Mouse (Mus musculus) cerebellum, postnatal 14 days (tissue): ENCODE data around the gene Pard6b.
"Not testable (repeated sequence)": the region's sequence is repeated elsewhere in the genome, so short reads cannot be mapped to it uniquely, and the experiment has no call there.

Experiments
- DNase-seq, 2 experiments: peaks; one replicate each; pipeline ENCODE4 v3.0.0; 2021; ENCODE audit warnings: mixed read lengths in 2 of 2

Gene Pard6b

DNA sequence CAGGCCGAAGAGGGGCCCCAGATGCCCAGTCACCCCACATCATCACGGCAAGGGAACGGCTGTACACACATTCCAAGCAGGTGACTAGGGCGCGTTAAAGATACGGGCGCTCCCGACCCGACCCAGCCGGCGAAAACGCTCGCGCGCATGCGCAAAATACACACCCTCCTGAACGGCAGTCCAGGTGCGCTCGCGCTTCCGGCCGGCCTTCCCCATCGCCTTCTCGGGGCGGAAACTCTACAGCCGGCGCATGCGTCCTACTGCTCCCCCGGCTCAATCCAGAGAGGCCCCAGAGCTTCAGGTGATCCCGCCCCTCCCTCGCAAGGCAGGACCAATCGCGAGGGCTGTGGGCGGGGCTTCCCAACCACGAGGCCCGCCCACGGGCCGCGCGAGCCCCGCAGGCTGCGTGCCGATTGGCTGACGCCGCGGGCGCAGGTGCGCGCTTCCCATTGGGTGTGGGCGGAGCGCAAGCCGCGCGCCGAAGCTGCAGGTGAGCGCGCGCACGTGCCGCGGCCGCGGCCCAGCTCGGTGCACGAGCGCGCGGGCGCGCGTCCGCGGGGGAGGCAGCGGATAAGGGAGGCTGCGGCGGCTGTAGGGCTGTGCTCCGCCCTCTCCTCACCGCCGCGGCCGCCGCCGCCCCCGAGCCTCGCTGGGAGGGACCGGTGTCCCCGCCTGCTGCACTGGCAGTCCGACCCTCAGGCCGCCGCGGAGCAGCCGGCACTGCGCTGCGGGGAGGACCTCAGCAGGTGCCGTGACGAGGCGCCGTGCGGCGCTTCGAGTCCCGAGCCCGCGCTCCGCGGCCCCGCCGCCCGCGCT, at the start of gene Pard6b:
Gene Pard6b, plus strand, starts transcription at position 574 of the 816 bp plus-strand sequence.
- DNase-seq: peak; percentile 98

DNA sequence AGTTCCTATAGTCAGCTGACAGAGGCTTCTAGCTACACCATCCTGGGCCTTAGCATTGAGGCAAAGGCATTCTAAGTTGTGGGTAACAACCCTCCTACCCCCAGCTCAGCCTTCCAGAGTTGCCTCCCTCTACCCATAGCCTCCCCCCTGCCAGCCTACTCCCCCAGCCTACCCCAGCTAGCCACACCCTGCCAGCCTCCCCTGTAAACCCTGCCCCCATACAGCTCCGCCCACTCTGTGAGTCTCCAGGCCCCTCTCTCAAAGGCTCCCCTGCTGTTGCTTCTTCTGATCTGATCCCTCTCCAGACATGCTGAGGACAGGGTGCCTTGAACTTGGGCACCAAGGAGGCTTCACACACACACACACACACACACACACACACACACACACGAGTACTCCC, 49.0 kb upstream of the Pard6b start:
- DNase-seq: no peak

DNA sequence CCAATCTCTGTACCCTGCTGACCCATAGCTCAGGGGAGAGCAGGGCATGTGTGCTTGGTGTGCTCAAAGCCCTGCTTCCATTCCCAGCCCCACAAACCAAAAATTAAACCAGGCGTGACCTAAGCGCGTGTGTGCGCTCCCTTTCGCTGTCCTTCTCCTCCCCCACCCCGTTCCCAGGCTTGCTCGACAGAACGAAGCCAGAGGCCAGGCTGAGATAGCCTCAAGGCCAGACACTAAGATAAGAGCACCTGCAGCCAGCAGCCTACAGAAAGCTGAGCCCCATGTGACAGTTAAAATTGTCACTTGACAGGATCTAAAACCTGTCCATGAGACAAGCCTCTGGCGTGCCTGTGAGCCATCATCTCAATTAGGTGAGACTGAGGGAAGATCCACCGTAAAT, 46.9 kb upstream of the Pard6b start:
- no peak for DNase-seq

DNA sequence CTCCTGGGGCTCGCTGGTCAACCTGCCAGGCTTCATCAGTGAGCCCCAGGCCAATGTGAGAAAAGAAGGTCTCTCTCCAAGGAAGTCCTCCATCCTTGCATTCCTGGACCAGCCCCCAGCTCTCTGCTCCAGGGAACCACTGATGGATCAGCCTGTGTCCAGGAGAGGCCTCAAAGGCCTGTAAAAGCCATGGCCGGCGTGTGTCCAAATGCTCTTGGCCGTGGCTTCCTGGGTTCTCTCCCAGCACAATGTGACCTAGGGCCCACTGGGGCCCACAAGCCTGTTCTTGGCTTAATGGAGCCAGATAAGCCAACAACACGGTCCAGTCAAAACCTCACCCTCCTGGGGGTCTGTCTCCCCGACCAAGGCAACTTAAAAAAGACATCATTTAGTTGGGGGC, 44.9 kb upstream of the Pard6b start:
- no peak for DNase-seq

DNA sequence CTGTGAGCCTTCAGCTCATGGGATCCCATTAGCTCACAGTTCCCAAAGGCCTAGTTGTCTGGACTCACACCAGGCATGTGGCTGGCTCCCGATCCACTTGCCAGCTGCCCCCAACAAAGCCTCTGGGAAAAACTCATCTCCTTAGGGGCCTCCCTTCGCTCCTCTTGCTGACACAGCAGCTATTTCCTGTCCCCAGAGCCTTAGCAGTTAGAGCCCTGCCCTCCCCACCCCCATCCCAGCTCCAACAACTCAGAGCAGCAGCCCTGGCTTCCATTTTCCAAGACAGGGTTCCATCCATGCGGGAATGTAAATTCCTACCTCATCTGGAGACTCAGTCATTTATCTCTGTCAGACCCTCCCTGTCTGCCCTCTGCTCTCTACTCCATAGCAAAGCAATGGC, 43.7 kb upstream of the Pard6b start:
- DNase-seq: no peak

DNA sequence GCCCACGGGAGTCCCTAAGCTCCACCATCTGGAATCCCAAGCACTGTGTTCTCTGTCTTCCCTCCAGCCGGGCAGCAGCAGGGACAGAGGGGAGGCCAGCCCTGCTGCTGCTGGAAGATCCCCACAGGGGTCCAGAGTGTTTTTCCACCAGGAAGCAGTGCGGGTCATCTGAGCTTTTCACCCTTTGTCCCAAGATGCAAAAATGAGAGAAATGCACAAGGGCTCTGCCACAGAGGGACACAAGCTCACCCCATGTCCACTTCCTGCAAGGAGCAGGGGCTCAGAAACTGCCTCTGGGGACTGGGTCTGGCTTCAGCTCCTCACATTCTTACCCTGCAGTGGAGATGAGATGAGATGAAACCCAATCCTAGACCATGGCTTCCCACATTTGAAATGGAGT, 40.1 kb upstream of the Pard6b start:
- no peak for DNase-seq

DNA sequence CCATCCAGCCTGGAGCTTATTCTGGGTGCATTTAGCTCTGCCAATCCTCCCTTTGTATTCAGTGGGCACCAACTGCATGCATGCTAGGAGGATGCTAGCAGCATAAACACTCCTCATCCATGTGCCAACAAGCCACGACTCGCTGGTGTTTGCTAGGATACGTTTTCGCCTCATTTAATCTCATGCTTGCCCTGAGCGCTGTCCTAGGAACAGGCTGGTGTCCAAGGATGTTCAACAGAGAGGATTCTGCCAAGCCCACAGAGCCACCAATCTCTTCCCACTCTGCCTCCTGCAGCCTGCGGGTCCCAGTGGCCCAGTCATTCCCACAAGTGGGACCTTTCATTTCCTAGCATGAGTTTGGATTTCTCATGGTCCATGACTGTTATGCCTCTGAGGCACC, 38.8 kb upstream of the Pard6b start:
- DNase-seq: peak; percentile 63 to 66

DNA sequence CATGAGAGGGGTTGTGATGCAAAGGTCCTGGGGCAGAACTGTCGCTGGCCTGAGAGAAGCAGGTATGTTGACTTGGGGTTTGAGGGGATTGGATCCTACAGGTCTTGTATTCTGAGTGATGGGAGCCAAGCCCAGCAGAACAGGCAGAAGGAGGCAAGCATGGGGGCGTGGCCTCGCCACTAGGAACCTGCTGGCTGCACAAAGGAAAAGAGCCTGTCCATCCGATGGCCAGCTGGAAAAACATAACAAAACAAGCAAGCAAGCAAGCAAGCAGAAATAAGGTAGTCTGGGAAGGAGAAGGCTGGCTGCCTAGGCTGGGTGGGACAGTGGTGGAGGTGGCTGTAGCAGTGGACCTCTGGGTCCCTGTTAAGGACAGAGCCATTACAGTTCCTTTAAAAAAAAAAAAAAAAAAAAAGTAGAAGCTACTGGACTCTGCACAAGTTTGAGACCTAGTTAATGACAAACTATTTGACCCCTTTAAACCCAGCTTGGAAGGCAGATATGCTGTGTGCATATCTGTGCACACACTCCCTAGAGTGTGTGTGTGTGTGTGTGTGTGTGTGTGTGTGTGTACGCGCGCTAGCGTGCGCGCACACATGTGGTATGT, 36.0 kb upstream of the Pard6b start:
- DNase-seq: no peak

DNA sequence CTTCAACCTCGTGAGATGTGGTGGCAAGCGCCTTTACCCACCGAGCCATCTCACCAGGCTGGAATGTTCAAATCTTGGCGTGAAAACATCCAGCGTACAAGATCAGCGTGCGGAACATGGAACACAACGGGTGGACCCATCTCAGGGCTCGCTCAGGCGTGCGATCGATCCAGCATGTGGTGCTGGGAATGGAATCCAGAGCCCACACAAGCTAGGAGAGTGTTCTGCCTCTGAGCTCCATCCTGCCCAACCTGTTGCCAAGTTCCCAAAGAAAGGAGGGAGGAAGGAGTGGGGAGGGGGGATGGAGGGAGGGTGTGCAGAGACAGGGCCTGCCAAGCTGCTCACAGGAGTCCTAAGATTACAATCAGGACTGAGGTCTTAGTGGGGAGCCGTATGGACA, 35.4 kb upstream of the Pard6b start:
- DNase-seq: no peak

DNA sequence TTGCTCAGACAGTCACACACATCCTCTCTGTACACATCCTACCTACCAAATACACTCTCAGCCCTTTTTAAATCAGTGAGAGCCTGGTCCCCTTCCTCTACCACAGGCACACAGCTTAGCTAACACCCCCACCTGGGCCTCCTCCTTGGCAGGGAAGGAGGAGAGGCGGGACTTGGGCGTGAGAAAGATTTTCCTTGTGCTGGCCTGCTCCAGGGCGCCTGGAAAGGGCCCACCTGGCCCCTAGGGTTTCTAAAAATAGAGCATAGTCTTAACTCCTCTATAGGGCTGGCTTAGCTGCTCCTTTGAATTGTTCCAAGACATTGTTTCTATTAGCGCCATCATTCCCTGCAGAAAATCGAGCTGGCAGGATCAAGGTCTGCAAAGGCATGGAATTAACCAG, 35.0 kb upstream of the Pard6b start:
- peak; percentile 67 to 69 for DNase-seq

DNA sequence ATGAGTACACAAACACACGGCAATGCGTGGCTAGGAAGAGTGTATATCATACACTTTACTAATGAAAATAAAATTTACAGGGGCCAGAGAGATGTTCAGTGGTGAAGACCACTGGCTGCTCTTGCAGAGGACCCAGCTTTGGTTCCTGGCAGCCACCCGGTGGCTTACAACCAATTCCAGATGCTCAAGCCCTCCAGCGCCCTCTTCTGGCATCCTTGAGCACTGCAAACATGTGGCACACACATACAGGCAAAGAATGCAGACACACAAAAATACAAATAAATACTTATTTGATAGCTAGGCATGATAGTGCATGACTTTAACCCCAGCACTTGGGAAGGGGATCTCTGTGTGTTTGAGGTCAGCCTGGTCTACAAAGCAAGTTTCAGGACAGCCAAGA, 34.3 kb upstream of the Pard6b start:
- peak in 1 of 2 experiments; percentile 57 for DNase-seq

DNA sequence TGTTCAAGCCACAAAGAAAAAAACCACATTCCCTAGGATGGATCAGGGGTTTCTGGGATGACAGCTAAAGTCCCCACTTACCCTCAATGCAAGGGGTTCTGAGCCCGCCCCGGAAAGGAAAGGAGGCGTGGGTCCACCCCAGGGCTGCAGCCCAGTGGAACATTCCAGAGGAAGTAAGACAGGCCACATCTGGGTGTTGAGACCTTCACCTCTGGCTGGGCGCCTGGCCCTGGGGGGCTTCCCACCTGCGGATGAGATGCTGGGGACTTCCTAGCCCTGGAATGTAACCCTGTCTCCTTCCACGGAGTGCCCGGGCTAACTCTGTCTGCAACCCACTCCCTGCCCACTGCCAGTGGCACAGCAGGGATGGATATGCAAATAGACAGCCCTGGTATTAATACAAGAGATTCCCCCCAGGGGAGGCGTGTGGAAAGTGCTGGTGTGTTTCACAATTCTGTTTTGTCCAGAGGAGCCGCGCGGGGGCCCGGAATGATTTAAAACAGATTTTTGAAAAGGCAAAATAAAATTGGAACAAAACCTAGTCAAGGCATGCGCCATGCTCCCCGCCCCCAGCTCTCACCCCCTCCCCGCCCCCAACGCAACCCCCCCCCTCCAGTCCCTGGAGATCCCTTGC, 31.7 kb upstream of the Pard6b start:
- no peak for DNase-seq

DNA sequence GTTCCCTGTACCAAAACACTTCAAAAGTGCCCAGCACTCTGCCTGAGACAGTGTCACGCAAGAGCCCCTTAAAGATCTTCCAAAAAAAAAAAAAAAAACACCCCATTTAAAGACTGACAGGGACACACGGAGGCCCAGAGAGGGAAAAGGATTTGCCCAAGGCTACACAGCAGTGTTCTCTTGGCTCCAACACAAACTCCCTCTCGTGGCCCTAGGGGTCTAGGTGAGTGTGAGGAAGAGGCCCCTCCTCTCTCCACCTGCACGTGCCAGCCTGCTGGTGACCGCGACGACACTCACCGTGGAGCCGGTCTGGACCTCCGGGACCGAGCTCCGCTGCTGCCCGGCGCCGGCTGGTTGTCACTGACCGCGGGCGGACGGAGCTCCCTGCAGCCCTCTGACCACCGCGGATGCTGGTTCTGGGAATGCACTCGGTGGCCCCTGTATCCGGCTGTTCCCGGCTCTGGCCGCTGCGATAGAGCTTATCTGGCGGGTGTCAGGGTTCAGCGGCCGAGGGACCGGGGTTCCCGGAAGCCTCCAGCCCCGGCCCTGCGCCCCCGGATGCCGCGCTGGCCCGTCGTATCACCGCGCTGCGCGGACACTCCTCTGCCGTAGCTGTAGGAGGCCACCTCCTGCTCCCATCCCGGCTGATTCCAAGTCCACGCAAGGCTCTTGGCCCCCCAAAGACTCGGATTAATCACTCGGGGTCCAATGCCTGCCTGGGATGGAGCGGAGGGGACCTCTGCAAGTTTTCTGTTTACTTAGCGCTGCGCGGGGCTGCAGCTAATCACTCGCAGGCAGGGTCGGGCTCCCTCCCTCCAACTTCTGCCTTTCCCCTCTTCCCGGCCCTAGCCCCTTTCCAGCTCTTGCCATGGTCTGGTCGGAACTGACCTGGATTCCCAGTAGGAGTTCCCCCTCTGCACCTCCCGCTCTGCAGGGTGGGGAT, 30.5 kb upstream of the Pard6b start:
- peak; percentile 34 to 37 for DNase-seq

DNA sequence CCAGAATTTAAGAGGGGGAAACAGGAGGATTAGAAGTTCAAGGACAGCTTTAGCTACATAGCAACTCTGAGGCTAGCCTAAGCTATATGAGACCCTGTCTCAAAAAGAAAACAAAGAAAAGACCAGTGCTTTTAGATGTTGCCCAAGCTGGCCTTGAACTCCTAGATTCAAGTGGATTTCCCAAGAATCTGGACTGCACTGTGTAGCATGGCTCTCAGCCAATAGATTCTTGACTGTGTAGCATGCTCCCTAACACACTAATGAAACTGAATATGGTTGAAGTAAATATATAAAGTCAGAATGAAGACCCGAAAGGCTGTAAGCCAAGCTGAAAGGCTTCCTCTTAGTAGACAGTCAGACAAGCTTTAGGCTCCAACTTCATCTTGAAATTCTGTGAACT, 28.6 kb upstream of the Pard6b start:
- no peak for DNase-seq

DNA sequence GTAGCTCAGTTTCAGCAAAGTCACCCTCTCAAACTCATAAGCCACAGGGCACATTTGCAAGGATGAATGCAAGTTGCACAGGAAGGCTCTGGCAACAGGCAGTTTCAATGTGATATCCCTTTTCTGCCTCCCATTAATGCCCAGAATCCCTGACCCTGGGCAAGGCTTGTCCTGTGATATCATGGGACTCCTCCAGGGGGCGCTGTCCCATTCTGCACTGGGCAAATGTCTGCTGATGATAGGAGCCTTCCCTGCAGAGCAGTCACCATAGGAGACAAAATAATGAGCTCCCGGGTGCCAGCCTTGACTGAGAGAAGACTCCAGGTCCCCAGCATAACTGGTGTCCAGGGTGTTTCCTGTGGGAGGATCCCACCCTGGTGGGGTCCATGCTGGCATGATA, 28.1 kb upstream of the Pard6b start:
- DNase-seq: peak in 1 of 2 experiments; percentile 68

DNA sequence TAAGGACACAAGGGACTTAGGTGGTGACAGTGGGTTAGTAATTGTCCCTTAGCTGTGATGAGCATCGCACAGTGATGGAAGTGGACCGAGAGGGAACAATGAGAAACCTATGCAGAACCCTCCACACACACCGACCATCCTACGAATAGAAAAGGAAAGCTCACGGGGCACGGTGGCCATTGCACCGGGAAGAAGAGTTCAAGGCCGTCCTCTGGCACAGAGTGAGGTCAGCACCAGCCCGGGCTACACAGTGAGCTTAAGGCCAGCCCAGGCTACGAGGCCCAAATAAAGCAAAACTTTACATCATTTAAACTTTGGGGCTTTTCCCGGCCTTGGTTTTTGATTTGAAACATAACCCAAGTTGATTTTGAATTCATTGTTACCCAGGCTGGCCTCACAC, 26.7 kb upstream of the Pard6b start:
- DNase-seq: no peak

DNA sequence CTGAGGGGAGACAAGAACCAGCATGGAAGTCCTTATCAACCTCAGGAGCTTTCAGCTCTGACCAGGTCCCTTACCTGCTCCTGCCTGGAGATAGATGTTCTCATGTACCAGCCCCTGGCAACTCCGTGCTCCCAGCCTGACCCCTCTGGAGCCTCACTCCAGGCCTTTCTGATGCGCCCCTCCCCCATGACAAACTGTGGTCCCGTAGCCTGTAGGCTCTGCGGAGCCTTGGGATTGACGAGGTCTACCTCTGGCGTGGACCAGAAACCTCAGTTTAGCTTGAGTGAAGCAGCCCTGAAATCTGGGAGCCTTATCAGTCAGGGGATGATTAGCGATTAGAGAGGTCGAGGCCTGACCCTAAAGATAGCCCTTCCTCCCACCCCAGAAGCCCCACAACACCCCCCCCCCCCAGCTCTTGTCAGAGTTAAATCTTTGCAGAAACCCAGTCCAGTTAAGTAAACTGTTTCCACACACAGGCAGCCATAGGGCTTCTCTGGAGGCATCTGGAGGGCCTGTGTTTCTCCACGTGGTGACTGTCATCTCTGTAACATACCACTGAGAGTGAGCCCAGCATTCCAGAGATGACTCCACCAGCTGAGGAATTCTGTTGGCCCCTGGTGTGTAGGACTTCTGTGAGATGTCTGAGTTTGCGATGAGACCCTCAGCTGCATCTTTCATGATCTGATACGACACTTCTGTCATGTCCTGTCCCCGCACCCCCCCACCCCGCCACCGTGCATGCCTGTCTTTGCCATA, 24.7 kb upstream of the Pard6b start:
- no peak for DNase-seq

DNA sequence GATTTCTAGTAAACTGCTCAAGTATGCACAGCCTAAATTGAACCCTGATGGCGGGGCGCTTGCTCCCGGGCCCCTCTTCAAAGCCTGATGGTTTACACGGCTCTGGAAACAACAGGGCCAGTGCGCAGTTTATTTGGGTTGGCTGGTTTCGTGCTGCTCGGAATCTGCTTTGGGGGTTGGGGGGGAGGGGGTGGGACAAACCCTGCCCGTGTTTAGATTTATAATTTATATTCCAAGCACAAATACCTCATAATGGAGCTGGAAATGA, 24.2 kb upstream of the Pard6b start:
- DNase-seq: no peak

DNA sequence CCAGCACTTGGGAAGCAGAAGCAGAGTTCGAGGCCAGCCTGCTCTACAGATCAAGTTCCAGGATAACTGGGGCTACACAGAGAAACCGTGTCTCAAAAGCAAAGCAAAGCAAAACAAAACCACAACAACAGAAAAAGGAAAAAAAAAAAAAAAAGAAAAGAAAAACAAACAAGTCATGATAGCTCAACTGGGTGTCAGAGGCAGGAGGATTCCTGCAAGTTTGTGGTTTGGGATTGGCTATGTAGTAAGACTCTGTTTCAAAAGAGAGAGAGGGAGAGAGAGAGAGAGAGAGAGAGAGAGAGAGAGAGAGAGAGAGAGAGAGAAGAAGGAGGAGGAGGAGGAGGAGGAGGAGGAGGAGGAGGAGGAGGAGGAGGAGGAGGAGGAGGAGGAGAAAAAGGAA, 22.9 kb upstream of the Pard6b start:
- not testable (repeated sequence) for DNase-seq

DNA sequence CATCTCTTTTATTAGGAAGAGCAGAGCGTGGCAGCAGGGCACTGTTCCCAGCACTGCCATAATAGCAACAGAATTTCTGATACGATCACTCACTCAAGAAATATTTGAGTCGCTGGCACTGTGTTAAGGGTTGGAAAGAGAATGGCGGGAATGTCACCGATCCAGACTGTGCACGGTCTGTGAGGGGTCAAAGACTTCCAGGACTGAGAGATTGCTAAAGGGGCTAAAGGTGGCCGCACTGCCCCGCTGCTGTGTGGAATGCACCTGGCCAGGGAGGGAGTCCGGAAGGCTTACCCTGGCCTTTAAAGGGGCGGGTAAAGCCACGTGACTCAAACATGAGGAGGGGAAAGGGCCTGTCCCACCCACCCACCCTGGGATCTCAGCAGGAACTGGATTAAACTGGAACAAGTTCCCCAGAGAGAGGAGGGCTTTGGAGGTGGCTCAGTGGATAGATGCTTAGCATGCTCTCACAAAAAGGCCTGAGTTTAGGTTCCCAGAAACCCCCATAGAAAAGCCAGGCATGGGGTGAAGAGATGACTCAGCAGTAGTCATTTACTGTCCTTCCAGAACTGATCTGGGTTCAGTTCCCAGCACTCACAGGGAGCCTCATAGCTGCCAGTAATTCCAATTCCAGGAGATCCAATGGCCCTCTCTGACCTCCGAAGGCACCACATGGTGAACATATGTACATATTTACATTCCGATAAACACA, 22.2 kb upstream of the Pard6b start:
- no peak for DNase-seq

DNA sequence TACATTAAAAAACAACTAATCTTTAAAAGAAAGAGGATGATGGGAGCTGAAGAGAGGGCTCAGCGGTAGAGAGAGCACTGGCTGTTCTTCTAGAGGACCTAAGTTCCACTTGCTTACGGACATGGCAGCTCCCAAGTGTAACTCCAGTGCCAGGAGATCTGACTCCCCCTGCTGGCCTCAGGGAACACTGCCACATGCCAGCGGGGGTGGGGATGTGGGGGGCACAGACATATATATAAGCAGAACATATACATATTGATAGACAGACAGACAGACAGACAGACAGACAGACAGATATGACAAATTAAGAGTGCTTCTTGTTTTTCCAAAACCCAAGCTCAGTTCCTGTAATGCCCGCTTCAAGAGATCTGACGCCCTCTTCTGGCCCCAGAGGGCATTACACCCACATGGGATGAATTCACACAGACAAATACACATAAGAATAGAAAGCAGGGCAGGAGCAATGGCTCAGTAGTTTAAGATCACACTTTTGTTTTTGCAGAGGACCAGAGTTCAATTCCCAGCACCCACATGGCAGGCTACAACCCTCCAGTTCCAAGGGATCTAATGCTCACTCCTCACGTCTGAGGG, 21.5 kb upstream of the Pard6b start:
- no peak for DNase-seq
